Comparison of ENCODE assay signal across 8 mouse cellular contexts in the genomic region with DNA sequence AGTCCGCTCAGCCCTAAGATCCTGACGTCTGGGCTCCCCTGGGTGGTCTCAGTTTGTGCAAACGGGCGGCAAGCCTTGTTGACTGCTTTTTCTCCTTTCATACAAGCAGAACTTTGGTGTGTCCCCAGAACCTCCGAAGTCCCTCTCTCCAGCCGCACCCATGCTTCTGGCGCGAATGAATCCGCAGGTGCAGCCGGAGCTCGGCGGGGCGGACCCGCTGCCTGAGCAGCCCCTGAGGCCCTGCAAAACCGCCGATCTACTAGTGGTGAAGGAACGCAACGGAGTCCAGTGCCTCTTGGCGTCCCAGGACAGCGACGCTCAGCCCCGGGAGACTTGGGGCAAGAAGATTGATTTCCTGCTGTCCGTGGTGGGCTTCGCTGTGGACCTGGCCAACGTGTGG. TPM values are rescaled to one million over a fixed set of nuclear protein-coding genes. Genes with fewer than 3 reads are reported as not detected.
DNase-seq lines count a peak whose midpoint lies in the region; ATAC-seq and TF ChIP-seq lines count a peak whose summit lies in the region.
"Had no signal": no experiment of that assay in that cellular context is flagged by ENCODE, and none has a peak within 500 bp of the region (broad histone marks: within the 10 kb centered on the region; RNA-seq: fewer than 3 reads in every experiment).

No protein-coding gene starts in this region.

- 3% methylated on average over 25 of the region's 25 CpGs for WGBS in neural tube, embryonic 11.5 days
- WGBS in forebrain, embryonic 13.5 days, result 1% methylated on average over 25 of the region's 25 CpGs
- WGBS in limb, embryonic 12.5 days, result under 1% methylated on average over 25 of the region's 25 CpGs

- DNase-seq in neural tube, embryonic 11.5 days (ENCODE audit: low spot score), result peak; percentile 22
- DNase-seq in neural tube, embryonic 10.5 days (ENCODE audit: extremely low spot score, low spot score), result no peak
- no peak for DNase-seq in left cerebral cortex, adult 2 months (ENCODE audit: extremely low spot score in 1 of 2, low spot score in 2 of 2)
- no peak for DNase-seq in right cerebral cortex, postnatal 14 days
- no peak for DNase-seq in layer of hippocampus, postnatal 36 days

- no peak overlapping the region for H3K27ac ChIP-seq in neural tube, embryonic 11.5 days (ENCODE audit: low read depth, low read length)
- H3K27ac ChIP-seq in forebrain, embryonic 13.5 days, result no peak overlapping the region
- no peak overlapping the region for H3K27ac ChIP-seq in limb, embryonic 12.5 days
- H3K27ac ChIP-seq in left cerebral cortex, adult 2 months, result no peak overlapping the region
- H3K27ac ChIP-seq: macrophage had no signal

- no peaks in the 10 kb centered on the region for H3K9me3 ChIP-seq in neural tube, embryonic 11.5 days (ENCODE audit: control insufficient read depth, low read length)
- H3K9me3 ChIP-seq in forebrain, embryonic 13.5 days (replicated peaks), result no peaks in the 10 kb centered on the region
- no peaks in the 10 kb centered on the region for H3K9me3 ChIP-seq in limb, embryonic 12.5 days

- intact Hi-C loops in left cerebral cortex, adult 2 months (cut with DNase I), result no loop called here

- no peak overlapping the region for H3K9ac ChIP-seq in neural tube, embryonic 11.5 days (ENCODE audit: low read length)
- H3K9ac ChIP-seq in forebrain, embryonic 13.5 days, result no peak overlapping the region
- no peak overlapping the region; the same call in 1 of the 2 replicates for H3K9ac ChIP-seq in limb, embryonic 12.5 days (replicated peaks)

- H3K36me3 ChIP-seq in neural tube, embryonic 11.5 days (ENCODE audit: control insufficient read depth, insufficient read depth, low read length), result no peaks in the 10 kb centered on the region
- no peaks in the 10 kb centered on the region for H3K36me3 ChIP-seq in forebrain, embryonic 13.5 days (ENCODE audit: poor library complexity, severe bottlenecking)
- no peaks in the 10 kb centered on the region for H3K36me3 ChIP-seq in limb, embryonic 12.5 days

- peaks cover 30% of the 10 kb centered on the region for H3K27me3 ChIP-seq in neural tube, embryonic 11.5 days (ENCODE audit: control insufficient read depth, insufficient read depth, low read length)
- H3K27me3 ChIP-seq in forebrain, embryonic 13.5 days, result peaks cover 63% of the 10 kb centered on the region
- H3K27me3 ChIP-seq in limb, embryonic 12.5 days, result peaks cover 72% of the 10 kb centered on the region

- no peak for TF ChIP-seq CTCF in left cerebral cortex, adult 2 months (IDR thresholded peaks at IDR 0.05)

- peak overlapping the region; percentile 41 for H3K4me3 ChIP-seq in neural tube, embryonic 11.5 days (ENCODE audit: low read depth, low read length)
- peak overlapping the region; percentile 37 for H3K4me3 ChIP-seq in forebrain, embryonic 13.5 days
- peak overlapping the region; percentile 47 for H3K4me3 ChIP-seq in limb, embryonic 12.5 days (replicated peaks)
- H3K4me3 ChIP-seq in left cerebral cortex, adult 2 months, result no peak overlapping the region

- H3K4me2 ChIP-seq in neural tube, embryonic 11.5 days (ENCODE audit: low read depth), result peak overlapping the region; percentile 67
- peak overlapping the region; percentile 64 for H3K4me2 ChIP-seq in forebrain, embryonic 13.5 days
- peak overlapping the region; percentile 86 for H3K4me2 ChIP-seq in limb, embryonic 12.5 days

- H3K4me1 ChIP-seq in neural tube, embryonic 11.5 days (ENCODE audit: control insufficient read depth, insufficient read depth, low read length), result peaks cover 6% of the 10 kb centered on the region; the same call in 1 of the 2 replicates
- peaks cover 11% of the 10 kb centered on the region for H3K4me1 ChIP-seq in forebrain, embryonic 13.5 days
- peaks cover 13% of the 10 kb centered on the region for H3K4me1 ChIP-seq in limb, embryonic 12.5 days (replicated peaks)

- no peak for ATAC-seq in neural tube, embryonic 11.5 days (ENCODE audit: insufficient read depth, low FRiP score, low TSS enrichment)
- no peak for ATAC-seq in forebrain, embryonic 13.5 days
- no peak for ATAC-seq in limb, embryonic 12.5 days (ENCODE audit: insufficient number of reproducible peaks, insufficient read depth, low FRiP score, low TSS enrichment, low read depth)

RNA-seq across cellular contexts. Expression of gene Slc6a2, which starts 1.2 kb away (rescaled TPM):
- polyA plus RNA-seq in neural tube, embryonic 11.5 days (2014; fragmentation: Nextera tagmentation; extraction: Ambion mirVana), result not detected in 2 replicates
- polyA plus RNA-seq in forebrain, embryonic 13.5 days (2015; fragmentation: Nextera tagmentation; extraction: Ambion mirVana), result not detected in 2 replicates
- polyA plus RNA-seq in limb, embryonic 12.5 days (2016; fragmentation: Nextera tagmentation; extraction: Ambion mirVana), result 0.04 and 0.09 TPM in 2 replicates
- total RNA-seq in left cerebral cortex, adult 2 months (2021), result under 1 TPM; 0.09 to 0.14 TPM
- total RNA-seq in layer of hippocampus, postnatal 36 days (2021), result under 1 TPM in 1 of 2 experiments, not detected in 1; 0.18 TPM
- polyA plus RNA-seq: macrophage had no signal

RNA-seq across cellular contexts. Expression of gene Capns2, which starts 59.9 kb away (rescaled TPM):
- 0.31 TPM in 1 of 2 replicates, not detected in the other for polyA plus RNA-seq in neural tube, embryonic 11.5 days (2014; fragmentation: Nextera tagmentation; extraction: Ambion mirVana)
- not detected in 2 replicates for polyA plus RNA-seq in forebrain, embryonic 13.5 days (2015; fragmentation: Nextera tagmentation; extraction: Ambion mirVana)
- polyA plus RNA-seq in limb, embryonic 12.5 days (2016; fragmentation: Nextera tagmentation; extraction: Ambion mirVana), result 0.86 and 1.2 TPM in 2 replicates
- total RNA-seq in left cerebral cortex, adult 2 months (2021), result 1 to 10 TPM; 1.5 to 1.9 TPM
- total RNA-seq in layer of hippocampus, postnatal 36 days (2021), result 1 to 10 TPM; 1.2 to 2.3 TPM
- polyA plus RNA-seq: macrophage had no signal
